8 mouse cellular contexts compared by ENCODE assay signal in genomic region chrX:93889394-93890042, GRCm38 (mm10). TPM values are rescaled to one million over a fixed set of nuclear protein-coding genes. Genes with fewer than 3 reads are reported as not detected.
A peak's percentile ranks its signal among the peaks of the same experiment; 100 is the strongest.
DNase-seq lines count a peak whose midpoint lies in the region; ATAC-seq and TF ChIP-seq lines count a peak whose summit lies in the region.

No protein-coding gene starts in this region.

- no peak overlapping the region for H3K9ac ChIP-seq in MEL (ENCODE audit: control insufficient read depth, low read depth, low read length, poor library complexity, severe bottlenecking)
- peak overlapping the region; percentile 17; the same call in 1 of the 2 replicates for H3K9ac ChIP-seq in lung, embryonic 14.5 days

- H3K36me3 ChIP-seq in MEL (ENCODE audit: control insufficient read depth in 1 of 2, insufficient read depth in 2 of 2, low read length in 2 of 2) = no peaks in the 10 kb centered on the region
- no peaks in the 10 kb centered on the region for H3K36me3 ChIP-seq in lung, embryonic 14.5 days (ENCODE audit: insufficient read depth)

- ATAC-seq in hematopoietic stem cell, adult 5-6 weeks (replicated peaks in 1 of 2; ENCODE audit: insufficient read depth in 1 of 2, low FRiP score in 2 of 2, low TSS enrichment in 1 of 2, low read depth in 1 of 2, poor library complexity in 2 of 2, severe bottlenecking in 2 of 2) = peak; percentile 81 to 83
- ATAC-seq in lung, embryonic 14.5 days (ENCODE audit: insufficient read depth) = peak; percentile 91; the same call in 1 of the 2 replicates

- no peaks in the 10 kb centered on the region for H3K27me3 ChIP-seq in MEL (ENCODE audit: control insufficient read depth in 1 of 2, insufficient read depth in 2 of 2, low read length in 2 of 2)
- no peaks in the 10 kb centered on the region for H3K27me3 ChIP-seq in lung, embryonic 14.5 days (ENCODE audit: insufficient read depth, low read length)

- TF ChIP-seq RAD21 in MEL (IDR thresholded peaks at IDR 0.05; ENCODE audit: low read depth, low read length) = peak; percentile 91

- no peak for TF ChIP-seq POLR2A in MEL (IDR thresholded peaks at IDR 0.05; ENCODE audit: control insufficient read depth in 1 of 2, insufficient read depth in 1 of 2, low read depth in 1 of 2, low read length in 2 of 2, poor library complexity in 1 of 2)
- TF ChIP-seq POLR2A in olfactory bulb, adult 2 months (IDR thresholded peaks at IDR 0.05; ENCODE audit: insufficient read depth, low read depth, low read length) = no peak

- TF ChIP-seq CTCF in MEL (IDR thresholded peaks at IDR 0.05 in 2 of 3, conservative IDR thresholded peaks at IDR 0.05 in 1 of 3; ENCODE audit: control insufficient read depth in 1 of 3, insufficient read depth in 1 of 3, low read depth in 2 of 3, low read length in 3 of 3, poor library complexity in 1 of 3, severe bottlenecking in 1 of 3) = peak; percentile 69 to 81 (median 74)
- peak; percentile 88 for TF ChIP-seq CTCF in lung, embryonic 14.5 days (IDR thresholded peaks at IDR 0.05; ENCODE audit: low read depth)
- no peak for TF ChIP-seq CTCF in olfactory bulb, adult 2 months (IDR thresholded peaks at IDR 0.05; ENCODE audit: insufficient read depth, low read depth, low read length)

- H3K27ac ChIP-seq in MEL (ENCODE audit: control insufficient read depth, low read depth, low read length) = no peak overlapping the region
- no peak overlapping the region for H3K27ac ChIP-seq in lung, embryonic 14.5 days (ENCODE audit: low read depth)
- peak overlapping the region; percentile 94 for H3K27ac ChIP-seq in olfactory bulb, adult 2 months (ENCODE audit: insufficient read depth, low read depth, low read length)

- 28% methylated on average over 13 of the region's 13 CpGs for WGBS in lung, embryonic 14.5 days
- WGBS in olfactory bulb, adult 2 months = 19% methylated on average over 13 of the region's 13 CpGs

- DNase-seq in MEL (ENCODE audit: low read depth, low spot score) = peak; percentile 73
- peak; percentile 83 for DNase-seq in cerebellum, adult 8-10 months
- DNase-seq in forelimb bud, embryonic 11.5 days (ENCODE audit: low read depth, low spot score) = peak; percentile 74
- DNase-seq in layer of hippocampus, adult 8-10 months (ENCODE audit: low spot score in 2 of 2) = peak; percentile 76 to 86
- peak; percentile 92 for DNase-seq in lung, embryonic 14.5 days
- DNase-seq in thymus, adult 18-20 months = peak; percentile 3 to 11

- no peaks in the 10 kb centered on the region for H3K79me2 ChIP-seq in MEL (ENCODE audit: control insufficient read depth, insufficient read depth, low read length, poor library complexity)

- H3K4me1 ChIP-seq in MEL (ENCODE audit: control insufficient read depth in 1 of 2, insufficient read depth in 2 of 2, low read length in 2 of 2) = no peaks in the 10 kb centered on the region
- no peaks in the 10 kb centered on the region for H3K4me1 ChIP-seq in lung, embryonic 14.5 days (ENCODE audit: insufficient read depth)
- peaks cover 5% of the 10 kb centered on the region; the same call in 1 of the 2 replicates for H3K4me1 ChIP-seq in olfactory bulb, adult 2 months (ENCODE audit: control insufficient read depth, insufficient read depth, low read length)

- peak overlapping the region in 1 of 2 experiments; percentile 7; a peak in 1 of 4 replicates for H3K4me3 ChIP-seq in MEL (ENCODE audit: control insufficient read depth in 1 of 2, insufficient read depth in 1 of 2, low read depth in 2 of 2, low read length in 2 of 2)
- peak overlapping the region; percentile 26 for H3K4me3 ChIP-seq in lung, embryonic 14.5 days (ENCODE audit: low read depth, low read length)
- peak overlapping the region; percentile 9 for H3K4me3 ChIP-seq in olfactory bulb, adult 2 months (ENCODE audit: insufficient read depth, low read depth, low read length)

- H3K9me3 ChIP-seq in MEL (replicated peaks; ENCODE audit: insufficient read depth, low read length) = no peaks in the 10 kb centered on the region
- no peaks in the 10 kb centered on the region for H3K9me3 ChIP-seq in lung, embryonic 14.5 days (ENCODE audit: low read depth, low read length)

- H3K4me2 ChIP-seq in lung, embryonic 14.5 days = peak overlapping the region; percentile 50

- no peak for TF ChIP-seq EP300 in MEL (IDR thresholded peaks at IDR 0.05; ENCODE audit: low read depth in 1 of 2, low read length in 2 of 2)

TF ChIP-seq in MEL, 35 proteins besides CTCF, POLR2A, EP300 and RAD21:
- no peak for TF ChIP-seq E2F4 (IDR thresholded peaks at IDR 0.05; ENCODE audit: borderline replicate concordance, low read depth, low read length)
- no peak for TF ChIP-seq NELFE (IDR thresholded peaks at IDR 0.05; ENCODE audit: low read depth, low read length)
- TF ChIP-seq POLR2AphosphoS5 (IDR thresholded peaks at IDR 0.05; ENCODE audit: borderline replicate concordance, low read depth, low read length) = no peak
- no peak for TF ChIP-seq MEF2A (IDR thresholded peaks at IDR 0.05; ENCODE audit: extremely low read depth, insufficient replicate concordance, low read depth, low read length, poor library complexity, severe bottlenecking)
- TF ChIP-seq TBP (IDR thresholded peaks at IDR 0.05; ENCODE audit: low read depth, low read length) = no peak
- no peak for TF ChIP-seq NRF1 (IDR thresholded peaks at IDR 0.05; ENCODE audit: insufficient read depth, low read depth, low read length, poor library complexity, severe bottlenecking)
- TF ChIP-seq USF1 (IDR thresholded peaks at IDR 0.05; ENCODE audit: low read depth, low read length) = no peak
- TF ChIP-seq SMC3 (IDR thresholded peaks at IDR 0.05; ENCODE audit: low read depth, low read length) = peak; percentile 83
- TF ChIP-seq ZKSCAN1 (IDR thresholded peaks at IDR 0.05; ENCODE audit: low read depth, low read length) = no peak
- TF ChIP-seq BHLHE40 (IDR thresholded peaks at IDR 0.05; ENCODE audit: borderline replicate concordance, low read depth, low read length) = no peak
- no peak for TF ChIP-seq MYC (IDR thresholded peaks at IDR 0.05; ENCODE audit: low read depth, low read length)
- TF ChIP-seq ZC3H11A (IDR thresholded peaks at IDR 0.05; ENCODE audit: low read depth, low read length) = peak; percentile 81
- no peak for TF ChIP-seq ZNF384 (IDR thresholded peaks at IDR 0.05; ENCODE audit: low read depth, low read length)
- no peak for TF ChIP-seq MXI1 (IDR thresholded peaks at IDR 0.05; ENCODE audit: low read depth, low read length)
- TF ChIP-seq MYB (IDR thresholded peaks at IDR 0.05; ENCODE audit: low read depth, low read length) = no peak
- no peak for TF ChIP-seq ZMIZ1 (IDR thresholded peaks at IDR 0.05; ENCODE audit: low read depth, low read length)
- TF ChIP-seq POLR2AphosphoS2 (IDR thresholded peaks at IDR 0.05; ENCODE audit: low read length) = no peak
TF ChIP-seq in MEL: peak in this region for 2.

RNA-seq across cellular contexts. Expression of gene Pdk3, which starts 57.5 kb away (rescaled TPM):
- 34.4 and 43.9 TPM in 2 replicates for total RNA-seq in MEL (2012; rRNA removed)
- 10 to 100 TPM in 1 of 2 experiments, not detected in 1; 58.4 TPM for polyA plus RNA-seq in MEL (2012; ENCODE audit: insufficient read depth in 1 of 2, insufficient read length in 2 of 2, low read depth in 1 of 2, low replicate concordance in 2 of 2, missing spikeins in 1 of 2)
- 64.9 and 83.6 TPM in 2 replicates for total RNA-seq in hematopoietic stem cell, adult 5-6 weeks (2017)
- 10 to 100 TPM; 39.2 to 48.3 (median 42.8) TPM for total RNA-seq in layer of hippocampus, adult 8-10 months (2022)
- 68.9 and 72.9 TPM in 2 replicates for polyA plus RNA-seq in lung, embryonic 14.5 days (2014; fragmentation: Nextera tagmentation; extraction: Ambion mirVana)
- not detected in 2 replicates for polyA plus RNA-seq in olfactory bulb, adult 2 months (2012; ENCODE audit: insufficient read depth, insufficient read length, low replicate concordance, missing spikeins)

Comparison
In these comparisons a context has a peak if more than half of its experiments do, and no peak if none do; other contexts are left out.
1. DNase-seq: peak in every context shown above with its lines; median percentile 92 in lung, embryonic 14.5 days; 83 in cerebellum, adult 8-10 months; 81 in layer of hippocampus, adult 8-10 months; 74 in forelimb bud, embryonic 11.5 days; 73 in MEL; 7 in thymus, adult 18-20 months.